Mouse (Mus musculus) thymus, postnatal 36 days (tissue): ENCODE measurements around the gene Drc3.

Experiments used
- DNase-seq, 2 experiments: peaks; one replicate each; pipeline ENCODE4 v3.0.0; 2022; ENCODE audit warnings: mixed read lengths in 2 of 2

The Drc3 gene

GRCm38 (mm10) chr11:60338291-60338690 is 14.8 kb upstream of the Drc3 start:
- peak; percentile 72 for DNase-seq

DNA sequence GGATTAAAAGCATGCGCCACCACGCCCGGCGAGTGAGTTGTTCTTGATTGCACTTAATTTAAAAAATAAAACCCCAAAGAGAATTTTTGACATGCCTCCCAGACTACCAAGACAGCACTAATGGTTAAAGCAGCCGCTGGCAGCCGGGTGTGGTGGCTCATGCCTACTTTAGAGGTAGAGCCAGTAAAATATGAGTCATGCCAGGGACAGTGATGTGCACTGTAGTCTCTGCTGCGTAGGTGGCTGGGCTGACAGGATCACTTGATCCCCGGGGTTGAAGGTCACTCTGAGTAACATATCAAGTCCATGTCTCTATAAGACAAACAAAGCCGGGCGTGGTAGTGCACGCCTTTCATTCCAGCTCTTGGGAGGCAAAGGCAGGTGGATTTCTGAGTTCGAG is 13.8 kb upstream of the Drc3 start:
- no peak for DNase-seq

DNA sequence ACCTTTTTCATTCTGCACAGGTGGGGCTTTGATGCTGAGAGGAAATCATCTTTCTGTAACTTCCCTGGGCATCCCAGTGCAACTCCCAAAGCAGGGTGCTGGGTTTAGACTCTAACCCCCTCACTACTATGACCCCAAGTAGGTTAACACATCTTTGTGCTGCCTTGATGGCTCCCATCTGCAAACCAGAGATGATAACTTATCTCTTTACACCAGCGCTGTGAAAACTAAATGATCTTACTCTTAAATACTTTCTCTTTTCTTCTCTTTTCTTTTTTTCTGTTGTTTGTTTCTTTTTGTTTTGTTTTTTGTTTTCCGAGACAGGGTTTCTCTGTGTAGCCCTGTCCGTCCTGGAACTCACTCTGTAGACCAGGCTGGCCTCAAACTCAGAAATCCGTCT is 7.3 kb upstream of the Drc3 start:
- no peak for DNase-seq

GRCm38 (mm10) chr11:60346537-60346936 is 6.6 kb upstream of the Drc3 start:
- no peak for DNase-seq

GRCm38 (mm10) chr11:60351388-60351787 is 1.7 kb upstream of the Drc3 start:
- no peak for DNase-seq

DNA sequence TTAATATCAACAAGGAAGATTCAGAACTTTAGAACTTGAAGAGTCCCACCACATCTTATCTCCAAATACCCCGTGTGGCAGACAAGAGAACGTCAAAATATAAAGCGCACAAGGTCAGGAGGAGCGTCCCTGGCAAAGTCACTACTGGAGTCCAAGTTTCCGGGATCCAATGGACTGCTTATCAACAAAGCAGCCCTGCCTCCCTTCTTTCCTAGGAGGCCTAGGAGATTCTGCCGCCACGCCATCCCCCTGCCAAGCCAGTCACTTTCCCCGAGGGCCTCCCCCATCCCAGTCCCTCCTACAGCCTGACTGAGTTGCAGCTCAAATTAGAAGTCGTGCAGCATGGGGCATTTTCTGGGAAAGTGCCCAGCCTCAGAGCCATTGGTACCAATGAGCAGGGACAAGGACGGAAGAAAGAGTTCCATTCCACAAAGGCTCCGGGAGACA is 1.2 kb upstream of the Drc3 start:
- DNase-seq = peak; percentile 5 to 18

GRCm38 (mm10) chr11:60355952-60356351 is 2.8 kb downstream of the Drc3 start:
- no peak for DNase-seq

- no peak for DNase-seq
Observed at GRCm38 (mm10) chr11:60357116-60357515, 4.0 kb downstream of the Drc3 start.

- no peak for DNase-seq
Observed at GRCm38 (mm10) chr11:60358548-60358947, 5.4 kb downstream of the Drc3 start.

GRCm38 (mm10) chr11:60359138-60359537 is 6.0 kb downstream of the Drc3 start:
- DNase-seq = no peak

DNA sequence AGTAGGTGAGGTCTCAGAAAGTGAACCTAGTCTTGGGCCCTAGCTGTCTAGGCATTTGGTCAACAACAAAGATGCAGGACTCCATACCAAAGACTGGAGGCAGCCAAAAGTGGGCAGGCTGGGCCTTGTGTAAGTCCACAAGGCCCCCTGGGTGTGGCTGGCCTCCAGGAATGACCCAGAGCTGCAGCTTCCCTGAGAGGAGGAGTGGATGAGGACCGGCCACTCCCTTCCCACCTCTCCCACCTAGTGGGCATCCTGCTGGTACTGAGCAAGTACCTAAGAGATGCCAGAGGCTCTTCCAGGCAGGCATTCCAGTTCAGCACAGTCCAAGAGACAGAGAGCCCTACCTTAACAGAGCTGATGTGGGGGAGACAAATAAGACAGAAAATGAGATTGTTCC is 6.8 kb downstream of the Drc3 start:
- DNase-seq = no peak

DNA sequence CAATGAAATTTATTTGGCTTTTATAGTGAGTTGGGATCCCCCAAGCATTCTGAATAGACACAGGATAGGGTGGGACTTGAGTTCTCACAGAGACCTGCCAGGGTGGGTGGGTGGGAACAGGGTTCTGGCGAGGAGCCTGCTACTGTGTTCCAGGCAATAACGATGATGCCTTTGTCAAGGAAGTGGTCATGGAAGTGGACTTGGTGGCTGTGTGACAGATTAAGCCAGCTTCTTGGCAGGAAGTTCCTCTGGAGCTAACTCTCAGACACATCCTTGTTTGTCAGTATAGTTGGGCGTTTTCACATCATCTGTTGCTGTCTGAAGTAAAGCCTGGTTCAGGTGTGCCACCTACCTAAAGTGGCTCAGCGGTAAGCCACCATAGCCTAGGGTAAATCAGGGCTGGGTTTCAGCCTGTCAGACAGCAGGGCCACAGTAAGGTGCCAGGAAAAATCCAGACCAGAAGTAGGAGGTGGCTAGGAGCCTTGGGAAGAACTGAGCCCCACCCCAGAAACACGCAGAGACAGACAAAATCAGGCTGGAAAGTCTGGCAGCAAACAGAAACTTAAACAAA is 7.6 kb downstream of the Drc3 start:
- no peak for DNase-seq

- no peak for DNase-seq
Observed at GRCm38 (mm10) chr11:60366239-60367019, 13.3 kb downstream of the Drc3 start.

- no peak for DNase-seq
Observed at GRCm38 (mm10) chr11:60367256-60367655, 14.1 kb downstream of the Drc3 start.

DNA sequence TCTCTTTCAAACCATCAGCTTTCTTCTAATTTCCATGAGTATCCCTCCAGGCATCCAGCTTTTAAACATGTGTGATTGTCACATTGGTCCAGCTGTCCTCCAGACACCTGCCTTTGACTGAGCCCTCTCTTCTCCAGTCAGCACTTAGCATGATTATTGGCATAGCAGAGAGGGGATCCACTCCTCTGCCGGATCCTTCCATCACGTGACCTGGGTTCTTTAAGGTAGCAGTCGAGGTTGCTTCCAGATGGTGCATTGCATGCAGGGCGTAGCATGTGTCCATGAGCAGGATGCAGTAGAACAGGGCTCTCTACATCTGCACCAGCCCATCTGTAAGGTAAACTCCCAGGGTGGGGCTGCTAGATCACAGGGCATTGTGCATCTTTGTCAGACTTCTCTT is 15.8 kb downstream of the Drc3 start:
- no peak for DNase-seq

DNA sequence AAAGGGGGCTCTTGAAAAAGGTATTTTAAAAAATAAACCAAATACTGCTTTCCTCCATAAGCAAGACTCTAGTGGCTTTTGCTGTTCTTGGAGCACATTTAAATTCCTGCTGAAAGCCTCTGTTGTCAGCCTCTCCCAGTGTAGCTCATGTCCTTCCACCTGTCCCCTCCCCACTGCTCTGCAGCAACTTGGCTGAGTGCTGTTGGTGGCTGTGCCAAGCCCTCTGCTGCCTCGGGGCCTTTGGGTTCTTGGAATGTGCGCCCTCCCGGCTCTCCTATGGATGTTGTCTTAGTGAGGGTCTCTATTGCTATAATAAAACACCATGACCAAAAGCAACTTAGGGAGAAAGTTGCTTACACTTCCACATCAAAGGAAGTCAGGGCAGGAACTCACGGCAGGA is 16.3 kb downstream of the Drc3 start:
- DNase-seq = no peak

- no peak for DNase-seq
Observed at GRCm38 (mm10) chr11:60370431-60370830, 17.3 kb downstream of the Drc3 start.

GRCm38 (mm10) chr11:60374481-60374880 is 21.4 kb downstream of the Drc3 start:
- no peak for DNase-seq

DNA sequence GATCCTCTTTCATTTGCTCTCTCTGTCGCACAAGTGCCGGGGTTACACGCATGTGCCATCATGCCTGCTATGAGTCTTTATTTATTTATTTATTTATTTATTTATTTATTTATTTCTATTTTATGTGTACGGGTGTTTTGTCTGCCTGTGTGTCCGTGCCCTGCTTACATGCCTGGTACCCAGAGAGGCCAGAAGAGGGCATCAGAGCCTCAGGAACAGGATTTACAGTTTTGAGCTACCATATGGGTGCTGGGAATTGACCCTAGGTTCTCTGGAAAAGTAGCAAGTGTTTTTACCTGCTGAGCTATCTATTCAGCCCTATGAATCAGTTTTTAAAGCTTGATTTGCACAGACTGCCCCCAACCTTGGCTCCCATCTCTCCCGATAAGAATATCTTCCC is 30.4 kb downstream of the Drc3 start:
- DNase-seq = no peak

DNA sequence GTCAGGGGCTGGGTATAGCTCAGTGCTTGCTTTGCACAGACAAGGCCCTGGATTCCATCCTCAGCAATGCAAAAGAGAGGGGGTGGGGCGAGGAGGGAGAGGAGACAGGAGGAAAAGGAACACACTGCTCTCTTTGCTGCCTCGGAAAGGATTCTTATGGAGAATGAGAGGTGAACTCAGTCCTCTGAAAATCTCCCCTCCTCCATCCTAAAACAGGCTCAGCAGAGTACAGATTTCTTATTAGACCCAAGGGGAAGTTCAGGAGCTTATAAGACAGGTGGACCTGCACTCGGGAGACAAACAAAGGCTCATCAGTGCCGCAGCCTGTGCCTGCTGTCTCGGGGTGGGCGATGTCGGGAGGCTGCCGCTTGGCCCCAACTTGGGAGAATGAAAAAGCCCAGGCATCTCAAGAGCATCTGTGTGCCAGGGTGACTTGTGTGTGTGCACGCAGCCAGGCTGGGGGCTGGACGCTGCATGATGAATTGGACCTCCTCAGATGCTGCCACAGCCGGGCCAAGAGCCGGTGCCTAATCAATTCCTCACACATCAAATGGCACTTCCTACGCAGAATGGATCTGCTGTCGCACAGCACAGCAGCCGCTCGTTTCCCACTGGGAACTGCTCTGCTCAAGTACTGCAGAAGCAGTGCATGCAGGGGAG is 31.8 kb downstream of the Drc3 start:
- DNase-seq = no peak

GRCm38 (mm10) chr11:60385946-60386345 is 32.8 kb downstream of the Drc3 start:
- DNase-seq = no peak

DNA sequence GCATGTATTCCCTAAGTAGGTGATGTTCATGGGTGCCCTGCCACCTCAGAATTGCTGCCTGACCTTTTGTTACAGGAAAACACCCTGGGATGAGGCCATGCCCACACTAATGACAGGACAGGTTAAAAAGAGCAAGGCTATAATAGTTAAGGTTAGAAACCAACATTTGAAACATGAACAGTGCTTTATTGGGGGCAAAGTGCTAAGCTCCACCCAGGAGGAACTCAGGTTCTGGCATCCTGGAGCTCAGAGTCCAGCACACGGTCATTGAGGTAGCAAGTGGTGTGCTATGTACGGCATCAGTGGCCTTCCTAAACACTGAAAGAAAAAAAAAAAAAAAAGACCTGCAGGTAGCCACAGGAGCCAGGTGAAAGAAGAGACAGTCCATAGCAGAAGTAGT is 34.8 kb downstream of the Drc3 start:
- no peak for DNase-seq

GRCm38 (mm10) chr11:60391346-60391745 is 38.2 kb downstream of the Drc3 start:
- DNase-seq = no peak

DNA sequence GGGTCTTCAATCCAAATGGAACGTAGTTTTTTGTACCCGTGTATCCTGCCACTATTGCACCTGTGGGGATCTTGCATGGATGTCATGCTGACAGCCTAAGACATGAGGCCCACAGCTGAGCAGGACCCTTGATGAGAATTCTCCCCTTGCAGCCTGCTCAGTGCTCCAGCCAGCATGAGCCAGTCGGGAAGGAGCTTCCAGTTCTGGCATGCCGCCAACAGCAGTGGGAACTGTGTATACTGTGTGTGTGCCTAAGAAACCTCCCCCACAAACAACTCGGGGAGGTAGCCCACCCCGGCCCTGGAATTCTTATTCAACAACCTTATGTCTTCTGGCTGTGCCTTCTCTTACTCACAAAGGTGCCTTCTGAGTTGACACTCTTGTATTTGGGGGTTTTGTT is 43.4 kb downstream of the Drc3 start:
- DNase-seq = no peak
